Mouse (Mus musculus) layer of hippocampus, postnatal 36 days (tissue): ENCODE data around the gene Mapk14. TPM values are rescaled to one million over a fixed set of nuclear protein-coding genes. Genes with fewer than 3 reads are reported as not detected.
"Not testable (repeated sequence)": the region's sequence is repeated elsewhere in the genome, so short reads cannot be mapped to it uniquely, and the experiment has no call there.

Experiments used
- DNase-seq, 2 experiments: peaks; one replicate each; pipeline ENCODE4 v3.0.0; 2022
- total RNA-seq, 2 experiments: library from RNA; stranded (reverse); gene quantifications; 2 replicates each; pipeline ENCODE4 v1.2.3; 2021

The Mapk14 gene
- total RNA-seq, 2 experiments from 2014 or later, result 76.7 to 78.8 TPM

DNA sequence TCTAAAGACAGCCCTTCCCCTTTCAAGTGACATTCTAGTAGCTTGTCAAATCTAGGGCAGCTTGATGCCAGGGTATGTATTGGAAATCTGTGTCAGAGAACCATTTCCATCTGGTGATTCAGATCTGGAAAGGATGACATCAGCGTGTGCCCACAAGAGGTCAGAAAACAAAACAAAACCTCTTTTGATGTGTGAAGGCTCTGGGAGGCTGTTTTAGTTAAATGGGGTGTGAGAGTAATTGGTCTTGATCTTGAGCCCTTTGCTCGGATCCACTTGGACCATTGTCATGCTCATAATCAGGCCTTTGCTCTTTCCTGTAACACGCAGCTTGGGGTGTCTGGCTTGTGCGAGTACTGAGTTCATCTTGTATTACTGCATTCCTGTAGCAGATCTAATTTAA lies 7.1 kb downstream of the Mapk14 start:
- no peak for DNase-seq

GRCm38 (mm10) chr17:28698672-28699071 lies 7.5 kb downstream of the Mapk14 start:
- no peak for DNase-seq

- no peak for DNase-seq
Measured at GRCm38 (mm10) chr17:28699789-28700188, 8.7 kb downstream of the Mapk14 start.

GRCm38 (mm10) chr17:28701171-28701570 lies 10.0 kb downstream of the Mapk14 start:
- no peak for DNase-seq

DNA sequence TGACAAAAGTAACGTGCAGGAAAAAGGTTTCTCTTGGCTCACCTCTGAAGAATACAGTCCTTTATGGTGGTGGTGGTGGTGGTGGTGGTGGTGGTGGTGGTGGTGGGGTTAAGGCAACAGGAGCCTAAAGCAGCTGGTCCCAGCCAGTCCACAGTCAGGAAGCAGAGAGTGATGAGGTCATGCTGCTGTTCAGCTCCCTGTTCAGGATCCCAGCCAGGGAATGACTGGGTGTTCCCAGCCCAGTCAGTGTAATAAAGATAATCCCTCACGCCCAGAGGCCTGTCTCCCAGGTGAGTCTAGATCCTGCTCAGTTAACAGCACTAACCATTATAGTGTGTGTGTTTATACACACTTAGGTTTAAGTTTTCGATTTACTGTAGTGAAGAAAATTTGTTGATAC lies 10.6 kb downstream of the Mapk14 start:
- no peak for DNase-seq

DNA sequence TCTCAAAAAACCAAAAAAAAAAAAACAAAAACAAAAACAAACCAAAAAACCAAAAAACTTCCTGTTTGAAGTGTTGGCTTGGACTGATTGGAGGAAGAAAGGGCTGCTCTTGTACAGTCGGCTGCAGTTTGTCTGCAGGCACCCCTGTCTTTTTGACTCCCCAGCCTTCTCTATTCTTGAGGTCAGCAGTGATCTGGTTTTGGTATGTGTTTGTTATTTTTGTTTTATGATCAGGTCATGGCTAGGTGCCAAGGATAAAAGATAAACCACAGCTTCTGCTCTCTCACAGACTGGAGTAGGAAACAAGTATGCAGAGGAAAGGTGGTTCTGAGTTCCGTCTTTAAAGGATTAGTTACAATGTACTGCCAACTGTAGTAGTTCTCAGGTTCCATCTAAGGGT lies 11.5 kb downstream of the Mapk14 start:
- DNase-seq, result no peak

DNA sequence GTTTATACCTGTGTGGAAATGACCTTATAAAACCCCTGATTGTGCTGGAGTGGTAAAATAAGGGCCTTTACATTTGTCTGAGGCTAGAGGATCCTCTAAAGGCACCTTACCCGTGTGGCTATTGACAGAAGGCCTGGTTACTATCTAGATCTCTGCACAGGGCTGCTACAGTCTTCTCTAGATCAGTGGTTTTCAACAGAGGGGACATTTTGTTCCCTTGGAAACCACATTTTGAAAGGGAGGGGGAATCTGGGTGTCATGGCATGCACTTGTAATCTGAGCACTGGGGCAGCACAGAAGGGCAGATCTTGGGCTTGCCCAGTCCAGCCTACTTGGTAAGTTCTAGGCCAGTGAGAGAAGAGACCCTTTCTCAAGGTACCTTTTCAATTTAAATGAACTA lies 15.6 kb downstream of the Mapk14 start:
- DNase-seq, result no peak

GRCm38 (mm10) chr17:28707136-28707627 lies 16.1 kb downstream of the Mapk14 start:
- DNase-seq, result no peak

DNA sequence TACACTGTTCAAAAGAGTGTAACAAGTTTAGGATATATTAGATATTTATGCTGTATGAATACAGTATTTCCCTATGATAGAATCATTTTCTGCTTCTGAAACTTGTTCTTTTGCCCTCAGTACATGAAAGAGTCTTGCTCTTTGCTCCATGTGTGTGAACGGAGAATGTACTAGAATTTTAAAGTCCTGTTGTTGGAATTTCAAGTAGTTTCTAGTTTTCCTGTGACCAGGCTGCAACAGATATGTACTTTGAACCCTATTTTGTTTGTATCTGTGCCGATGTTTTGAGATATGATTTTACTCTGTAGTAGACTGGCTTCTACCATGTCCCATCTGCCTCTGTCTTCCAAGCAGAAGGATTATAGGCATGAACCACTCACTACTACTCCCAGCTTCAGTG lies 16.7 kb downstream of the Mapk14 start:
- no peak for DNase-seq

GRCm38 (mm10) chr17:28708989-28709388 lies 17.9 kb downstream of the Mapk14 start:
- DNase-seq, result no peak

GRCm38 (mm10) chr17:28709552-28710290 lies 18.6 kb downstream of the Mapk14 start:
- no peak for DNase-seq

- no peak for DNase-seq
Measured at GRCm38 (mm10) chr17:28710291-28710688, 19.2 kb downstream of the Mapk14 start.

DNA sequence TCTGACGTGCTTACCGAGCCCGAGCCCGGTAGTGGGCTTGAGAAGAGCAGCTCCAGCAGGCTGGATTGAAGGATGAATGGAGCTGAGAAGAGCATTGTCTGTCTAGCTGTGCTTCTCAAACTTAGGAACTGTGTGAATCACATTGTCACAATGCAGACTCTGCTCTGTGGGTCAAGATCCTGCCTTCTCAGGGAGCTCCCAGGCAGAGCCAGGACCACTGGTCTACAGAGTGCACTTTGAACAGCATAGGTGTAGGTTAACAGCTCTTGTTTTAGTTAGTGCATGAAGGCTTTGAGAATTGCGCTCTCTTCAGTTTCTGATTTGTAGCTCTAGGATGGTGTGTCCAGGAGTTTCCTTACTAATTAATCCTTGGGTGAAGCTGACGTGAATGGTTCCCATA lies 20.1 kb downstream of the Mapk14 start:
- no peak for DNase-seq

- DNase-seq, result no peak
Measured at GRCm38 (mm10) chr17:28712305-28712704, 21.2 kb downstream of the Mapk14 start.

- DNase-seq, result no peak
Measured at GRCm38 (mm10) chr17:28714006-28714405, 22.9 kb downstream of the Mapk14 start.

DNA sequence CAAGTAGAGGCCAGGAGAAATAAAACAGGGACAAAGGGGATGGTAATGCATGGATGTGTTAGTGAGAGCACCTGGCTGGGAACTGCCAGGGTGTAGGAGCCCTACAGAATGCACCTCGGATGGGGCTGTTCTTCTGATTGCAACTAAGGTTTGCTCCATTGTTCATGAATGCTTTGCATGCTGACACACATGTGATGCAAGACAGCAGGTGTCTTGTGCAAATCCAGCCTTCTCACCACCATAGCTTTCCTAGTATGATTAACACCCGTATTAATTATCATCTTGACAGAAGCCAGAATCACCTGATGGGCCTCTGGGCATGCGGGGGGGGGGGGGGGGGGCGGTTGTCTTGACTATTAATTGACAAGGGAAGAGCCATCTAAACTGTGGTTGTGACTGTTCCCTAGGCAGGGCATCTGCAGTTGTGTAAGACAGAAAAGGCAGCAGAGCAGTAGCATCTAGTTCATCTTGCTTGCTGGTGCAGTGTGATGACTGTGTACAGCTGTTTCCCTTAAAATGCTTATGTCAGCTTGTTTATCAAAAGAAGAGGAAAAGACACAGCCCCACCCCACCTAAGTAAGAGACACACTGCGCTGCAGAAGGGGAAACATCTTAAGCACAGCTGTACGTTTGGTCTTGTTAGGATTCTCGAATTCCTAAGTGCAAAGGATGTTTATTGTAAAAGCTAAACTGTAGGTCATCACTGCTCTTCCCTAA lies 24.9 kb downstream of the Mapk14 start:
- DNase-seq, result no peak

DNA sequence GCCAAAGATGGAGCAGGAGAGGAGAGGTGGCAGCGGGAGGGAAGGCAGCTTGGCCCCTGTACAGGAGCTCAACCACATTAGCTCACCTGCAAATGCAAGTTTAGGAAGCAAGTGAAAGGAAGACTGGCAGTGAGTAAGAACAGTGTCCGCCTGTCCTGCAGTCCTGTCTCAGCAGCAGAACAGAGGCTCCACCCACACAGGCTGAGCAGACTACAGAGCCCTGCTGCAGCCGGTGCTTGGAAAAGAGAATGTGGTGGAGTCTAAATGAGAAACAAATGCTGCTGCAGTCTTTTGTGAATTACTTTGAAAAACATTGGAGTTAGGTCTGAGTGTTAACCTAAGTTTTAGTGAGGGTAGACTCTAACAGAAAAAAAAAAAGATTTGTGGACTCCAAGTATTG lies 26.4 kb downstream of the Mapk14 start:
- DNase-seq, result no peak

DNA sequence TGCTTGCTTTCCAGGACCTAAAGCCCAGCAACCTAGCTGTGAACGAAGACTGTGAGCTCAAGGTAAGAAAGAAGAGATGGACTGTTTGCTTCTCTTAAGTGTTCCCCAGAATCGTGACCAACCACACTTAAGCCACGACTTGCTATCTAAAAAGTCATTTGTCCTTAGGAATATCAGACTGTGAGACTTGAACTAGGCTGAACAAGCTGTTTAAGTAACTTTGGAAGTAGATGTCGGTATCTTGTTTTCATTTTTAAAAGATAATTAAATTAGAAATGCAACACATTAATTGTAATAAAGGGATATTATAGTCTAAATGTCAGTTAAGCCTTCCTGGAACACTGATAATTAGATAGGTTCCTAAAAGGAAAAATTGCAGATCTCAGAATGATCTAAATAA lies 34.7 kb downstream of the Mapk14 start, which contains the start of gene AC170998.1:
TSS of gene AC170998.1 (plus strand) at position 301 of the 400 bp plus-strand sequence.
- no peak for DNase-seq

DNA sequence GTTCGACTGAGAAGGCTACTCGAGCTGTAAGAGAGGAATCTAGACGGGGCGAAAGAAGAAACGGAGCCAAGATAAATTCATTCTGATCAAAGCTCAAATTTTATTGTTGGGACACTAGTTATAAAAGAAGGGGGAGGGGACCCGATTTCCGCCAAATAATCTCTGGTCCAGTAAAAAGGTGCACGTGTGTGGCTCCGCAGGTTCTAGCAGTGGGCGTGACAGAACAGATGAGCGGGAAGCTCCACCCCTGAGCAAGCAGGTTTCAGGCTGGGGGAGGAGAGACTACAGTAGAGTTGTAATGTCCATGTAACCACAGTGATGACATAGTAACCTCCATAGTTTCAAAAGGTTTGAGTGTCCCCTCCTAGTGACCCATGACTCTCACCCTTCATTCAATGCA lies 36.4 kb downstream of the Mapk14 start:
- not testable (repeated sequence) for DNase-seq

DNA sequence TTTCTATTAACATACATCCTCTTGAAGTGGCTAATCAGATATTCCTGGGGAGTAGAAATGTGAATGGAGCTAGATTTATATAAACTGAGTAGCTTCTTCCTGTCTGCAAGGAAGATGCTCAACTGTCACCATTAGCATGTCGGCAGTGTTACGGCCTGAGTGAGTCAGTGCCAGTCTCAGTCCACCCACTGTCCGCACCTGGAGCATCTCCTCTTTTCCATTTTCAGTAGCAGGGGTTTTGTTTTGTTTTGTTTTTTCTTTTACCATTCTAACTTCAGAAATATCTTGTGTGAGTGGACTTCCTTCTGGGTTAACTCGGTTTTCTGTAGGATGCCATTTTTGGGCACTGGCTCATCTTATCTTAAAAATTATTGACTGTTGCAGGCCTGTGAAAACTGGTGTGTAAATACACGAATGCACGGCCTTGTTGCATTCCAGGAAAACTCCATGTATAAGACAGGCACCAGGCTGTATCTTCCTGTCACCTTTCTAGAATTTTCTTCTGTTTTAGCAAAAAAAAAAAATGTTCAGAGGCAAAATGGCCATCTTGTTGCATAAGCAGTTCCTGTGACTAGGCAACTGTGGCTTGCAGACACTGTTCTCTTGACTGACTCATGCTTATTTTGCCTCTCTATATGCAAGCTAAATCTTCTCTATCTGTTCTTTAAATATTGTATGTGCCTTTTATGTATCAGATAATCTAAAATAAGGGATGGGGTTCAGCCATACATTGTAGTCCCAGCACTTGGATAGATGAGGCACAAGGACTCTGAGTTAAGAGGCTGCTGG lies 44.4 kb downstream of the Mapk14 start:
- no peak for DNase-seq

GRCm38 (mm10) chr17:28736486-28736885 lies 45.4 kb downstream of the Mapk14 start:
- DNase-seq, result no peak

GRCm38 (mm10) chr17:28737973-28738372 lies 46.8 kb downstream of the Mapk14 start:
- DNase-seq, result no peak

DNA sequence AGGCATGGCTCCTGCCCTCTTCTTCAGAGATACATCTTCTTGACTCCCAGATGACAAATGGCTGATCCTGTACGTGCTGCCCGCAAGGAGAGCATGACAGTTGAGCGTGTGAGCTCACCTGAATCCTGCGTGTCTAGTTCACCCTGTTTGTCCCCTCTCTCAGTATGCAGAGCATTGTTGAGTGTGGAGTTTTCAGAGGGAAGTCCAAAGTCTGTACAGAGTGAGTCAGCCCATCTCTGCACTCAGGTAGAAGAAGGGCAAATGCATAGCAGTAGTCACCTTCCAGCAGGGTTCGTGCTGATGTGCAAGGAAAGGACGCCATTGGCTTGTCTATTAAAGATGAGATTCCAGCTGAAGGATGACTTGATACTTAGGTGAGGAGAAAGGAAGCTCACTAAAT lies 48.1 kb downstream of the Mapk14 start:
- DNase-seq, result no peak
